Mouse (Mus musculus) hindbrain, embryonic 13.5 days (tissue): Measurements from ENCODE around the gene Cdx4. TPM values are rescaled to one million over a fixed set of nuclear protein-coding genes. Genes with fewer than 3 reads are reported as not detected.

ENCODE experiments used
- ATAC-seq: fragments of 200-750 bp; cut with Nextera tagmentation; 2 replicates; pipeline ENCODE4 v1.8.0; 2017; ENCODE audit warnings: moderate TSS enrichment; ENCODE audit not compliant: low FRiP score
- H3K27ac ChIP-seq: fragments of 300-500 bp; sonication (generic); 2 replicates; pipeline ENCODE4 v1.5.1; 2015; ENCODE audit warnings: inconsistent platforms, mild to moderate bottlenecking, moderate library complexity
- H3K27me3 ChIP-seq: fragments of 300-500 bp; sonication (generic); 2 replicates; pipeline ENCODE4 v1.6.1; 2015; ENCODE audit warnings: mild to moderate bottlenecking, inconsistent platforms
- H3K36me3 ChIP-seq: fragments of 300-500 bp; sonication (generic); 2 replicates; pipeline ENCODE4 v1.6.1; 2015; ENCODE audit warnings: mild to moderate bottlenecking, inconsistent platforms
- H3K4me1 ChIP-seq: fragments of 300-500 bp; sonication (generic); replicated peaks from 2 replicates; pipeline ENCODE4 v1.6.1; 2015; ENCODE audit warnings: inconsistent platforms
- H3K4me2 ChIP-seq: fragments of 300-500 bp; sonication (generic); 2 replicates; pipeline ENCODE4 v1.6.1; 2015; ENCODE audit warnings: inconsistent platforms, mild to moderate bottlenecking, moderate library complexity
- H3K4me3 ChIP-seq: fragments of 300-500 bp; sonication (generic); 2 replicates; pipeline ENCODE4 v1.5.1; 2015; ENCODE audit warnings: mild to moderate bottlenecking, inconsistent platforms
- H3K9ac ChIP-seq: fragments of 300-500 bp; sonication (generic); 2 replicates; pipeline ENCODE4 v1.6.1; 2015; ENCODE audit warnings: mild to moderate bottlenecking, inconsistent platforms
- H3K9me3 ChIP-seq: fragments of 300-500 bp; sonication (generic); 2 replicates; pipeline ENCODE4 v1.6.1; 2016; ENCODE audit warnings: inconsistent platforms
- WGBS: fragments of 180-500 bp; shearing (Covaris S2); methylation state at CpG from one replicate; pipeline ENCODE4 v1.1.7; 2015; 5-methylcytosine and 5-hydroxymethylcytosine counted together
- polyA plus RNA-seq: library from polyadenylated mRNA; unstranded; fragments of >200 nt; fragmentation: Nextera tagmentation; extraction: Ambion mirVana; gene quantifications from 2 replicates; pipeline ENCODE4 v1.2.1, GENCODE M21; 2015

Cdx4 gene
- not detected in 2 replicates for polyA plus RNA-seq

GRCm38 (mm10) chrX:103321146-103321545, at the start of gene Cdx4:
Gene Cdx4 (plus strand): TSS chrX:103321398.
- Histone ChIP-seq H3K4me3 (peak within 1 kb of the TSS; percentile 22), H3K4me1 (peaks cover 3% of the 10 kb centered on the region), H3K36me3 (no peaks in the 10 kb centered on the region), H3K27me3 (peaks cover 89% of the 10 kb centered on the region), H3K4me2 (peak within 1 kb of the TSS; percentile 41), H3K27ac (no peak within 1 kb of the TSS), H3K9ac (no peak within 1 kb of the TSS), H3K9me3 (no peaks in the 10 kb centered on the region)
- ATAC-seq = no peak
- 22% methylated on average over 13 of the region's 13 CpGs for WGBS

- Histone ChIP-seq H3K36me3 (no peaks in the 10 kb centered on the region), H3K27me3 (peaks cover 20% of the 10 kb centered on the region)
- WGBS = 88% methylated on average over 4 of the region's 5 CpGs
Measured at GRCm38 (mm10) chrX:103274325-103274724, 46.9 kb upstream of the Cdx4 start.

GRCm38 (mm10) chrX:103286899-103287722, 34.1 kb upstream of the Cdx4 start:
- Histone ChIP-seq H3K4me1 (peaks cover 9% of the 10 kb centered on the region), H3K9me3 (no peaks in the 10 kb centered on the region), H3K4me3 (no peak overlapping the region), H3K27ac (no peak overlapping the region), H3K4me2 (no peak overlapping the region), H3K27me3 (peaks cover 48% of the 10 kb centered on the region), H3K9ac (no peak overlapping the region), H3K36me3 (no peaks in the 10 kb centered on the region)
- ATAC-seq = peak; percentile 66
- 28% methylated on average over 4 of the region's 4 CpGs for WGBS

More at GRCm38 (mm10) chrX:103274325-103274724, 46.9 kb upstream of the Cdx4 start:
- Histone ChIP-seq H3K27ac (no peak overlapping the region), H3K4me2 (no peak overlapping the region), H3K4me3 (no peak overlapping the region), H3K4me1 (no peaks in the 10 kb centered on the region), H3K9ac (no peak overlapping the region), H3K9me3 (no peaks in the 10 kb centered on the region)
- no peak for ATAC-seq

GRCm38 (mm10) chrX:103287846-103288377, 33.3 kb upstream of the Cdx4 start:
- Histone ChIP-seq H3K27me3 (peaks cover 48% of the 10 kb centered on the region), H3K27ac (no peak overlapping the region), H3K4me2 (no peak overlapping the region), H3K4me1 (peaks cover 9% of the 10 kb centered on the region), H3K9me3 (no peaks in the 10 kb centered on the region), H3K9ac (no peak overlapping the region), H3K4me3 (no peak overlapping the region), H3K36me3 (no peaks in the 10 kb centered on the region)
- ATAC-seq = no peak
- 42% methylated on average over 10 of the region's 10 CpGs for WGBS

GRCm38 (mm10) chrX:103288485-103289330, 32.5 kb upstream of the Cdx4 start:
- 20% methylated on average over 25 of the region's 25 CpGs for WGBS
- Histone ChIP-seq H3K27me3 (peaks cover 45% of the 10 kb centered on the region), H3K4me2 (peak overlapping the region; percentile 47), H3K27ac (peak overlapping the region; percentile 35), H3K4me1 (peaks cover 9% of the 10 kb centered on the region), H3K36me3 (no peaks in the 10 kb centered on the region), H3K9me3 (no peaks in the 10 kb centered on the region), H3K9ac (no peak overlapping the region), H3K4me3 (peak overlapping the region; percentile 19)
- peak; percentile 89 for ATAC-seq

GRCm38 (mm10) chrX:103298937-103299336, 22.3 kb upstream of the Cdx4 start:
- H3K4me3 ChIP-seq = no peak overlapping the region
- ATAC-seq = no peak
- no peaks in the 10 kb centered on the region for H3K36me3 ChIP-seq
- no peak overlapping the region for H3K4me2 ChIP-seq
- no peaks in the 10 kb centered on the region for H3K4me1 ChIP-seq
- WGBS = 72% methylated on average over 4 of the region's 4 CpGs
- no peak overlapping the region for H3K9ac ChIP-seq
- no peaks in the 10 kb centered on the region for H3K9me3 ChIP-seq
- peaks cover 64% of the 10 kb centered on the region for H3K27me3 ChIP-seq
- H3K27ac ChIP-seq = no peak overlapping the region

GRCm38 (mm10) chrX:103308262-103308661, 12.9 kb upstream of the Cdx4 start:
- Histone ChIP-seq H3K9ac (no peak overlapping the region), H3K4me1 (no peaks in the 10 kb centered on the region), H3K27ac (no peak overlapping the region), H3K4me3 (no peak overlapping the region), H3K36me3 (no peaks in the 10 kb centered on the region), H3K27me3 (peaks cover 62% of the 10 kb centered on the region), H3K4me2 (no peak overlapping the region), H3K9me3 (no peaks in the 10 kb centered on the region)
- 83% methylated on average over 1 of the region's 1 CpGs for WGBS
- ATAC-seq = no peak

GRCm38 (mm10) chrX:103311723-103312122, 9.5 kb upstream of the Cdx4 start:
- no peak for ATAC-seq
- no peak overlapping the region for H3K4me2 ChIP-seq
- H3K27me3 ChIP-seq = peaks cover 52% of the 10 kb centered on the region
- no peaks in the 10 kb centered on the region for H3K36me3 ChIP-seq
- H3K9ac ChIP-seq = no peak overlapping the region
- H3K4me3 ChIP-seq = no peak overlapping the region
- no peak overlapping the region for H3K27ac ChIP-seq
- no peaks in the 10 kb centered on the region for H3K4me1 ChIP-seq
- 84% methylated on average over 3 of the region's 3 CpGs for WGBS
- H3K9me3 ChIP-seq = no peaks in the 10 kb centered on the region

- Histone ChIP-seq H3K4me2 (no peak overlapping the region), H3K9me3 (no peaks in the 10 kb centered on the region), H3K27ac (no peak overlapping the region), H3K27me3 (peaks cover 57% of the 10 kb centered on the region), H3K4me1 (no peaks in the 10 kb centered on the region), H3K36me3 (no peaks in the 10 kb centered on the region), H3K4me3 (no peak overlapping the region), H3K9ac (no peak overlapping the region)
- ATAC-seq = no peak
- WGBS = 88% methylated on average over 6 of the region's 6 CpGs
Measured at GRCm38 (mm10) chrX:103314146-103314545, 7.1 kb upstream of the Cdx4 start.

- Histone ChIP-seq H3K4me1 (peaks cover 3% of the 10 kb centered on the region), H3K4me3 (no peak overlapping the region), H3K36me3 (no peaks in the 10 kb centered on the region), H3K9ac (no peak overlapping the region), H3K27ac (no peak overlapping the region), H3K27me3 (peaks cover 89% of the 10 kb centered on the region), H3K4me2 (no peak overlapping the region), H3K9me3 (no peaks in the 10 kb centered on the region)
- ATAC-seq = no peak
- WGBS = 72% methylated on average over 3 of the region's 3 CpGs
Measured at GRCm38 (mm10) chrX:103325900-103326299, 4.7 kb downstream of the Cdx4 start.

- H3K27me3 ChIP-seq = peaks cover 81% of the 10 kb centered on the region
- 66% methylated on average over 8 of the region's 8 CpGs for WGBS
Measured at GRCm38 (mm10) chrX:103329386-103329785, 8.2 kb downstream of the Cdx4 start.

GRCm38 (mm10) chrX:103331125-103331858, 10.1 kb downstream of the Cdx4 start:
- no peaks in the 10 kb centered on the region for H3K9me3 ChIP-seq
- ATAC-seq = no peak
- no peaks in the 10 kb centered on the region for H3K4me1 ChIP-seq
- WGBS = 71% methylated on average over 5 of the region's 5 CpGs
- no peak overlapping the region for H3K9ac ChIP-seq
- H3K27me3 ChIP-seq = peaks cover 66% of the 10 kb centered on the region
- no peak overlapping the region for H3K4me3 ChIP-seq
- H3K36me3 ChIP-seq = no peaks in the 10 kb centered on the region
- H3K4me2 ChIP-seq = no peak overlapping the region
- no peak overlapping the region for H3K27ac ChIP-seq

More at GRCm38 (mm10) chrX:103329386-103329785, 8.2 kb downstream of the Cdx4 start:
- Histone ChIP-seq H3K27ac (no peak overlapping the region), H3K4me1 (no peaks in the 10 kb centered on the region), H3K36me3 (no peaks in the 10 kb centered on the region), H3K4me3 (no peak overlapping the region), H3K4me2 (no peak overlapping the region), H3K9me3 (no peaks in the 10 kb centered on the region), H3K9ac (no peak overlapping the region)
- no peak for ATAC-seq
